Mouse (Mus musculus): ENCODE results near the gene Gapt. TPM values are rescaled to one million over a fixed set of nuclear protein-coding genes. Genes with fewer than 3 reads are reported as not detected.
"Not testable (repeated sequence)": the region's sequence is repeated elsewhere in the genome, so short reads cannot be mapped to it uniquely, and the experiment has no call there.

Gapt gene
- under 1 TPM in 1 of 2 experiments, not detected in 1; 0.98 TPM for polyA plus RNA-seq (2017; shearing (Covaris generic))

DNA sequence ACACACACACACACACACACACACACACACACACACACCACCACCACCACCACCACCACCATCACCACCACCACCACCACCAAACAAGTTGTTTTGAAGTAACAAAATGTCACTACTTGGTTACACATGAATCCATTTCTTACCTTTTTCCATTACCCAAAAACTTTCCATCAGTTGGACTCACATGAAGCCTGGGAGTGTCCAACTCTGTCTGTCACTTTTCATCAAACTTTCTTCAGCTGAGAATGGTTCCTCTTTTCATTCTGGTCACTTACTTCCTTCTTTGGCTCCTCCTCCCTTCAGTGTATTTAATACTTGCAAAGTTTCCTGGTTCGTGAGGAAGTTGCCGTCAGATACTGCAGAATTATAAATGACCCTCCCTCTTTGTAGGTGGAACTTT is at the start of gene Gapt:
Gene Gapt, minus strand, starts transcription at position 259 of the 400 bp plus-strand sequence.
- ATAC-seq, result no peak

DNA sequence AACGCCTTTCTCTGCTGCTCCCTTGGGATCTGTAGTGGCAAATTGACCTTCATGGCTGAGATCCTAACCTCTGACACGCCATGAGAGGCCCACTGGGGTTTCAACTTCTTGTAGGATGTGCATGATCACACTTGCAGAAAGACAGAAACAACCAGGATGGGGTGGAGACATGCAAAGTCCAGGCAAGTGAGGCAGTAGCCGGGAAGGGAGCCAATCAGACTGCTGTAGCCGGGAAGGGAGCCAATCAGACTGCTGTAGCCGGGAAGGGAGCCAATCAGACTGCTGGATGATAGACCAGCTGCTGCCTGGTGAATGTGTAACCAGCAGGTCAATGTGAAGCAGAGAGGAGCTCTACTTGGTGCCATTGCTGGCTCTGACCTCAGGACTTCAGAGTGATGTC is 49.2 kb upstream of the Gapt start:
- ATAC-seq, result no peak

DNA sequence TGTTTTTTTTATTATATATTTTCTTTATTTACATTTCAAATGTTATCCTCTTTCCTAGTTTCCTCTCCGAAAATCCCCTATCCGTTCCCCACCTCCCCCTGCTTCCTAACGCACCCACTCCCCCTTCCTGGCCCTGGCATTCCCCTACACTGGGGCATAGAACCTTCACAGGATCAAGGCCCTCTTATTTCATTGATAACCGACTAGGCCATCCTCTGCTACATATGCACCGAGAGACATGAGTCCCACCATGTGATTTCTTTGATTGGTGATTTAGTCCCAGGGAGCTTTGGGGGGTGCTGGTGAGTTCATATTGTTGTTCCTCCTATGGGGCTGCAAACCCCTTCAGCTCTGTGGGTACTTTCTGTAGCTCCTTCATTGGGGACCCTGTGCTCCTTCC is 47.7 kb upstream of the Gapt start:
- not testable (repeated sequence) for ATAC-seq

DNA sequence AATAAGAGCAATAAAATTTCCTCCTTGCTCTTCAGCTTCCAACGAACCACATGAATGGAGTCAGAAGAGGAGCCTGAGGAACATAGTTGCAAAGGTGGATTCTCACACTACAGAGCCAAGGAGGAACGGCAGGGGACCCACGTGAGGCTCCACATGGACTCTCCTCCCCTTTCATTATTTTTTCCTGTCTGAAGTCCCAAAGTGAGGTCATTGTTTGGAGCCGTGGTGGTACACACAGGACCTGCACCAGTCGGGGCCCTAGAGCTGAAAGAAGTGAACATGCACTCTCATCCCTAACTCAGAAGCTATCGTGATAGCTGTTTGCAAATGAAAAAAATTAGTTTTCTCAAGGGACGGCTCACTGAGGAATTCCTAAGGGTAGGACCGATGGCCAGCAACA is 47.1 kb upstream of the Gapt start:
- ATAC-seq, result no peak

- no peak for ATAC-seq
Observed at GRCm38 (mm10) chr13:110401877-110402276, 44.9 kb upstream of the Gapt start.

DNA sequence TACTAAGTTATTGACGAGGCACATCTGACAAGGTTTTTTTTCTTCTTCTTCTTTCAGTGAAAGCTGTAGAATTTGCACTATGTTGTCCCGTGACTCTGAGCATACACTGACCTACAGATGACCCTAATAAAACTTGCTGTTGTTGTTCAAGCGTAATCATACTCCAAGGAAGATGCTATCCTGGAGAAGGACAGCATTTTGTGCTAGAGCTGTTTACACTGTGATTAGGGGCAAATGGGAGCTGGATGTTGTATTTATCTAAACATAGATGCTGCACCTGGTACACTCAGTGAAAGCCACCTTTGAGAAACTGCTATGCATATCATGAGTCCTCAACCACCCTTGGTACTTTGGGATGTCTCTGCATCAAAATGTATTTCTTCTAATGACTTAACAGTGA is 44.4 kb upstream of the Gapt start:
- ATAC-seq, result no peak

DNA sequence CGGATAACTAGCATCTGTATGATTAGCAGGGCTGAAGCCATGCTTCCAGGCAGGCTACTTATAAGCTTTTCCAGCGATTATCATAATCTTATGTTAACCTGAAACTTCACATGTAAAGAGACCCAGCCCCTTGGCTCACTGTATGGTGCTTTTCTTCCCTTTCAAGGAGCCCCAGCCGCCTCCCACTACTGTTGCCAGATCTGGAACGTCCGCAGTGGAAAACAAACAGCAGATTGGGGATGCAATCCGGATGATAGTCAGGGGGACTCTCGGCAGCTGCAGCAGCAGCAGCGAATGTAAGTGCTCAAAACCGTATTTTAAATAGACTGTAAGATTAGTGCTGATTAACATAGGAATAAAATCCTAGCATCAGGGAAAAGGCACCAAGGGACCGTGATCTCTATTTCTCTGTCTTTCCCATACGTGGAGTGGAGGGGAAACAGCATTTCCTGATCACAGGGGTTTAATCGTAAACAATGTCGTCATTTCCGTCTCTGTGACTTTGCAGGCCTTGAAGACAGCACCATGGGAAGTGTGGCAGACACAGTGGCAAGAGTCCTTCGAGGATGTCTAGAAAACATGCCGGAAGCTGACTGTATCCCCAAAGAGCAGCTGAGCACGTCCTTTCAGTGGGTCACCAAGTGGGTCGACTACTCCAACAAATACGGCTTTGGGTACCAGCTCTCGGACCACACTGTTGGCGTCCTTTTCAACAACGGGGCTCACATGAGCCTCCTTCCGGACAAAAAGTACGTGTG is 41.7 kb upstream of the Gapt start:
- no peak for ATAC-seq

GRCm38 (mm10) chr13:110397750-110398149 is 40.8 kb upstream of the Gapt start:
- ATAC-seq, result no peak

DNA sequence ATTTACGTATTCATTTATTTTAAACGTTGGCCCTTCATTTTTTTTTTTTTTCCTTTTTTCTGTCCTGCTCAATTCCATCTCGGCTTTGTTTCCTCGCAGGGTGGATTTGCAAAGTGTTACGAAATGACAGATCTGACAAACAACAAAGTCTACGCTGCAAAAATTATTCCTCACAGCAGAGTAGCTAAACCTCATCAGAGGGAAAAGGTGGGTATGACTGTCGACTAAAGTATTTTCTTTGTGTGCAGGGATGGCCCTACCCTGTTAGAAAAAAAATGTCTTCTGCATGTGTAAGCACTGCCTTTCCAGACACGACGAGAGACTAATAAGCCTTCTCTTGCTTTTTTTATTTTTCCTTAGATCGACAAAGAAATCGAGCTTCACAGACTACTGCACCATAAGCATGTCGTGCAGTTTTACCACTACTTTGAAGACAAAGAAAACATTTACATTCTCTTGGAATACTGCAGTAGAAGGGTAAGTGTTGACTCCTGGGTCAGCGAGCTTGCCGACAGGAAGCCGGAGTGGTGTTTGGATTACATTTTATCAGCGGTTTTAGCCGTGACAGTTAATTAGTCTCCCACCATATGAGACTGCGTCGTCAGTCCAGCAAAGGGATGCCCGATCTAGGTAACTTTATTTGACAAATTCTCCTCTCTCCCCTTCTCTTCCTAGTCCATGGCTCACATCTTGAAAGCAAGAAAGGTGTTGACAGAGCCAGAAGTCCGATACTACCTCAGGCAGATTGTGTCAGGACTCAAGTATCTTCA is 39.1 kb upstream of the Gapt start:
- no peak for ATAC-seq

DNA sequence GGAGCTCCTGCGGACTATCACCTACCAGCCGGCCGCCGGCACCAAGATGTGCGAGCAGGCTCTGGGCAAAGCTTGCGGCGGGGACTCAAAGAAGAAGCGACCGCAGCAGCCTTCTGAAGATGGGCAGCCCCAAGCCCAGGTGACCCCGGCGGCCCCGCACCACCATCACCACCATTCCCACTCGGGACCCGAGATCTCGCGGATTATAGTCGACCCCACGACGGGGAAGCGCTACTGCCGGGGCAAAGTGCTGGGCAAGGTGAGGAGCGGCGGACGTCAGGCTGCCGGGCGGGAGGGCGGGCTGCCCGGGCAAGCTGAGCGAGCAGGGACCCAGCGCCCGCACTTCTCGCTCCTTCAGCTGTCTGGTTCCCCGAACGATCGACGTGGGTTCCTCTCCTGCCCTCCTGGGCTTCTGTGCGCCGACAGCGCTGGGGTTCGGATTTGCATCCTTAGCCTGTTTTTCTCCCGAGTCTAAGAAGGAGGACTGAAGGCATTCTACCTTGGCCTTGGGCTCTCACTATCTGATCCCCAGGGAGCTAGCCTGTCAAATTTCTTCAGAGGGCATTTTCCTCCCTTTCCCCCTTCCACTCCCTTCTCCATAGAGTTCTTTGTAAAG is 38.3 kb upstream of the Gapt start:
- ATAC-seq, result peak; percentile 2

- ATAC-seq, result peak; percentile 91
Observed at GRCm38 (mm10) chr13:110394291-110395178, 37.5 kb upstream of the Gapt start, which contains the start of gene Plk2. TSS of gene Plk2 (plus strand) at chr13:110395046.

DNA sequence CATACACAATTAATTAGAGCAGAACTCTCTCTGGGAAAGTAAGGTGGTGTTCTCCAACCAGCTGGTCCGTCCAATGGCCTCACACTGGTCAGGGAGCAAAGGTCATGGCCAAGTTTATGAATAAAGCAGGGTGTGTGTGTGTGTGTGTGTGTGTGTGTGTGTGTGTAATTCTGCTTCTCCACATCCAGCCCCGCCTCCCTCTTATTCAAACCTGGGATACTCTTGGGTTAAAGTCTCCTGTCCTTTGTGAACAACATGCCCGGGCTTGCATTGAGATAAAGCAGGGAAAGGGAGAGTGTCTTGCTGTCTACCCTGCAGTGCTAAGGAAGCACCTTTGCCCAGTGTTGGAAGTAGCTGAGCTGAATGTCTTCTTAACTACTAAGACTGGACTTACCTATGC is 35.6 kb upstream of the Gapt start:
- no peak for ATAC-seq

- ATAC-seq, result peak; percentile 30
Observed at GRCm38 (mm10) chr13:110392210-110392609, 35.2 kb upstream of the Gapt start.

- no peak for ATAC-seq
Observed at GRCm38 (mm10) chr13:110384514-110384913, 27.5 kb upstream of the Gapt start.

DNA sequence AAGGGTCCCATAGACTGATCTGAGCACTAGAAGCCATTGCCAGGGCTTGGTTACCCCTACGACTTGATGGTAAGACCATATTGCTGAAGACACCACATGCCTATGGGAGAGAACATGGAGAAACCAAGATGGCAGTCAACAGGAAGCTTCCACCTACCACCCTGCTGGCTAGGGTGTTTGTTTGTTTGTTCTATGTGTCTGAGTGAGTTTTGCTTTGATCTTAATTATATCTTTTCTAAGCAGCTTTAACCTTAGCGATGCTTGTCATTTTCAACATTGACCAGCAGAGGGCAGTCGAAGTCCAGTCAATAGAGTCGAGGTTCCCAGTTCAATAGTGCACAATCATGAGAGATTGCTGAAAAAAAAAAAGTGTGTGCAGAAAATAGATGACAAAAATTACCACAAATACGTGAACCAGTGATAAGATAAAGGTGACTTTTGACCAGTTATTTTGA is 25.5 kb upstream of the Gapt start:
- peak; percentile 89 for ATAC-seq

DNA sequence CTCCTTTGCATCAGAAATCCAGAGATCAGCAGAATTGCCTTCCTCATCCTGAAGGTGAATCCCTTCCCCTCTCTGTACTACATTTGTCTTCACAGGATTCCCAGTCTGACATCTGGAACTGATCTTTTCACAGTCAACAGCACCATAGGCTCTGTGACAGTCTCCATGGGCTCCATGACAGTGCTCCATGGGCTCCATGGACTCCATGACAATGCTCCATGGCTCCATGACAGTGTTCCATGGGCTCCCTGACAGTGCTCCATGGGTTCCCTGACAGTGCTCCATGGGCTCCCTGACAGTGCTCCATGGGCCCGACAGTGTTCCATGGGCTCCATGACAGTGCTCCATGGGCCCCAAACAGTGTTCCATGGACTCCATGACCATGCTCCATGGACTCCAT is 12.7 kb upstream of the Gapt start:
- ATAC-seq, result no peak

DNA sequence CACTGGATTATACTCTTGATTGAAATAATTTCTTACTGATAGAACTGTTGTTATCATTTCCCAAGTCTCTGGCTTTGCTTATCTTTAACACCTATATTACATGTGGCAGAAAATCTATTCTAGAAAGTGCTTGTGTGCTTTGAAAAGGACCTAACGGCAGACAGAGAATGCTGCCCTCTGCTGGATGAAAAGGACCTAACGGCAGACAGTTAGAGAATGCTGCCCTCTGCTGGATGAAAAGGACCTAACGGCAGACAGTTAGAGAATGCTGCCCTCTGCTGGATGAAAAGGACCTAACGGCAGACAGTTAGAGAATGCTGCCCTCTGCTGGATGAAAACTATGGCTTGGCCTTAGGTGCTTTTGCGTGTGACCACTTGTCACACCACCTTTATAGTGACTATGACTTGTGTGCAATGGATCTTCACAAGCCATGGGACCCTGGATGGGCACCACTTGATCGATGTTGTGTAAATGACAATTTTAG is 11.6 kb upstream of the Gapt start:
- peak; percentile 82 for ATAC-seq

- ATAC-seq, result peak; percentile 22
Observed at GRCm38 (mm10) chr13:110367961-110368555, 11.1 kb upstream of the Gapt start.

DNA sequence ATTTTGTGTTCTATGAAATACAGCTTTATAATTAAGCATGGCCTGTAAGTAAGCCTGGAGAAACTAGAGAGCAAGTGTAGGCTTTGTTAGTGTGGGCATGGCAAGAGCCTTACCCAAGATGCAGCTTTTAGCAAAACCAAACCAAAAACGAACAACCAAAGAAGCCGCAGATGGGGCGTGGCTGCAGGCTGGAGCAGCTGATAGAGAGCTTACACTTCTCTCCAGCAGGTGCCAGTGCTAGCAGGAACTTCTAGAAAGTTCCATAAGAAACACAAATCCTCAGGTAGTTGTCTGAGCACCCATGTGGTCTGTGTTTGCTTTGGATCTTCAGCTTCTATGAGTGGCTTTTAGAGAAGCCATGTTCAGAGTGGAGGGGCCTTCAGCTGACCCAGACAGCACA is 9.5 kb upstream of the Gapt start:
- ATAC-seq, result no peak

DNA sequence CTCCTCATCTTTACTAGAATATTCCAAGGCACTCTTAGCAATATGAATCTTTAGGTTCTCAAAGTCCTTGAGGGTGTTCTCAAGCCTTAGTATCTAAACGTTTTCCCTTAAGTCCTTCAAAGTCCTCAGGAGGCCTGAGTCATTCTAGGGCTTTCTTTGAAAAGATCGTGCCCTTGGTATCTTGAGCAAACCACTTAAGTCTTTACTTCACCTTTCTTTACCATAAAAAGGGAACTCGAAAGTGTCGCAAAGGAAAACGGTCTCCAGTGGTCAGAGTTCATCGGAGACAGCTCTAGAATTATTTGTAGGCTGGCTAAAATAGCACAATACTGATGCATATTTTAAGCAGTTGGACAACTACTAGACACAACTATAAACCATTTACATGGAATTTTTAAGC is 6.7 kb upstream of the Gapt start:
- no peak for ATAC-seq

DNA sequence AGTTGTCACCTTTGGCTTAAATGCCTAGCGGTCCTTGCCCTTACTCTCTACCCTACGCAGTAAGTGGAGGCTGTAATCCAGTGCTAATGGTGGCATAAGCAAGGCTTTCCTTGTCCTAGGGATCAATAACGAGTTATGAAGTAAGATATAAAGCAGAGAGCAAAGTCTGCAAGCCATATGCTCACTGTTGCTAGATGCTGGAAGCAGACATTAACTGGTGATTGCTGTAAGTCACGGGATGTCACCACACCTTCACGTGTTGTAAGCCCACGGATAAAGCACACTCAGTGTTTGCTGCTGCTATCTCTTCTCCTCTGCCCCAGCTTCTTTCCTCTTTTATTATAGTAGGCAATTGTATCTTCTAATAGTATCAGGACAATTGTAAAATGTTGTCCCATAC is 5.9 kb downstream of the Gapt start:
- ATAC-seq, result no peak

GRCm38 (mm10) chr13:110346707-110347106 is 10.3 kb downstream of the Gapt start:
- ATAC-seq, result no peak

Data from CD4-positive, CD25-positive, alpha-beta regulatory T cell, adult 4 months (primary cell).